Mouse (Mus musculus) lung, embryonic 16.5 days (tissue): ENCODE results near the gene Fam186b. TPM values are rescaled to one million over a fixed set of nuclear protein-coding genes. Genes with fewer than 3 reads are reported as not detected.

Experiments used
- ATAC-seq: fragments of 200-750 bp; cut with Nextera tagmentation; 2 replicates; pipeline ENCODE4 v1.8.0; 2017; ENCODE audit warnings: low read depth, mild to moderate bottlenecking, moderate library complexity
- H3K27ac ChIP-seq: fragments of 300-500 bp; sonication (generic); 2 replicates; pipeline ENCODE4 v1.5.1; 2014; ENCODE audit warnings: mild to moderate bottlenecking, control low read depth, low read length
- H3K27me3 ChIP-seq: fragments of 300-500 bp; sonication (generic); 2 replicates; pipeline ENCODE4 v1.6.1; 2014; ENCODE audit warnings: low read depth, low read length, mixed read lengths; ENCODE audit not compliant: control insufficient read depth, insufficient read depth
- H3K36me3 ChIP-seq: fragments of 300-500 bp; sonication (generic); 2 replicates; pipeline ENCODE4 v1.6.1; 2014; ENCODE audit warnings: low read length; ENCODE audit not compliant: control insufficient read depth, insufficient read depth
- H3K4me1 ChIP-seq: fragments of 300-500 bp; sonication (generic); replicated peaks from 2 replicates; pipeline ENCODE4 v1.6.1; 2014; ENCODE audit warnings: low read length, mixed read lengths; ENCODE audit not compliant: control insufficient read depth, insufficient read depth
- H3K4me2 ChIP-seq: fragments of 300-500 bp; sonication (generic); 2 replicates; pipeline ENCODE4 v1.6.1; 2014; ENCODE audit warnings: low read depth, low read length, control low read depth
- H3K4me3 ChIP-seq: fragments of 300-500 bp; sonication (generic); 2 replicates; pipeline ENCODE4 v1.5.1; 2014; ENCODE audit warnings: mild to moderate bottlenecking, low read length, control low read depth
- H3K9ac ChIP-seq: fragments of 300-500 bp; sonication (generic); 2 replicates; pipeline ENCODE4 v1.6.1; 2014; ENCODE audit warnings: low read length, control low read depth
- H3K9me3 ChIP-seq: fragments of 300-500 bp; sonication (generic); 2 replicates; pipeline ENCODE4 v1.6.1; 2016; ENCODE audit warnings: low read length; ENCODE audit not compliant: control insufficient read depth
- WGBS: fragments of 180-500 bp; shearing (Covaris S2); extraction: QIAGEN DNeasy Blood & Tissue Kit; methylation state at CpG from one replicate; pipeline ENCODE4 v1.1.7; 2014; 5-methylcytosine and 5-hydroxymethylcytosine counted together
- polyA plus RNA-seq: library from polyadenylated mRNA; unstranded; fragments of >200 nt; fragmentation: Nextera tagmentation; extraction: Ambion mirVana; gene quantifications from 2 replicates; pipeline ENCODE4 v1.2.1, GENCODE M21; 2015

Fam186b gene
- polyA plus RNA-seq, 1 experiment from 2014 or later, result 0.23 TPM

DNA sequence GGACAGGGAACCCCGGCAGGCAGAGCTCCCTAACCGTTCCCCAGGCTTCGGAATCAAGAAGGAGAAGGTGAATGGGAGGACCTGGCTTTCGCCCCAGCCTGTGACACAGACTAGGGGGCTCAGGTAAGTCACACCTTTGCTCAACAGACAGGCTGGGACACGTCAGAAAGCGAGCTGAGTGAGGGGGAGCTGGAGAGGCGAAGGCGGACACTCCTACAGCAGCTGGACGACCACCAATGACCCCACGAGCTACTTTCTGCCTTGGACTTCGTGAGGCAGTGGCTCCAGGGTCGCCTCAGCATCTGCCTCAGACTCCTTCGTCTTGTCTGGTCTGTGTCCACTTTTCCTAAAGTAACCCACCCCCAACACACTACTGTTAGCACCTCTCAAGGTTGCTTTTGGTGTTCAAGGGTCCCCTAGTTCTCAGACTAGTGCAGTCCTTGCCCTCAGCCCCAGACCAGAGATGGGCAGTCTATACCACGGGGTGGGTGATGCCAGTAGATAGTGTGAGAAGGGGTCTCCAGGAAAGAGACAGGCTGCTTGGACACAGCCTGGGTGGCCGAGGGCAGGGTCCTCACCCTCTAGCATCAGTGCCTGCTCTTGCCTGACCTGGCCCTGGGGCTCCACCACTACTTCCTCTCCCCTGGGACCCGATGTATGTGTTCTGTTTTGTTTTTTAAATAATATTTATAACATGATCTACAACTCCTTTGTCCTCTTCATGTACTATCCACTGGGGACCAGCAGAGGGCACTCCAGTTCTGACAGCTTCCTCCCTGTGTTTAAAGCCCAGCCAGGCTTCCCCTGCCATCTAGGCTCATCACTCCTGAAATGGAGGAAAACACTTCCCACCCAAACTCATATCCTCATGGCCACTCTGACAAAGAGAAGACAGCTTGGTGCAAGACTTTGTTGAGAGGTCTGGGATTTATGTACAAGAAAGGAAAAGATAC is 20.9 kb upstream of the Fam186b start:
- Histone ChIP-seq H3K36me3 (peaks cover 32% of the 10 kb centered on the region), H3K9me3 (no peaks in the 10 kb centered on the region), H3K9ac (peak overlapping the region; percentile 32; the same call in 1 of the 2 replicates), H3K4me3 (no peak overlapping the region), H3K4me2 (no peak overlapping the region), H3K4me1 (peaks cover 24% of the 10 kb centered on the region), H3K27me3 (no peaks in the 10 kb centered on the region), H3K27ac (peak overlapping the region; percentile 87)
- peak; percentile 55 for ATAC-seq
- 69% methylated on average over 16 of the region's 16 CpGs for WGBS

DNA sequence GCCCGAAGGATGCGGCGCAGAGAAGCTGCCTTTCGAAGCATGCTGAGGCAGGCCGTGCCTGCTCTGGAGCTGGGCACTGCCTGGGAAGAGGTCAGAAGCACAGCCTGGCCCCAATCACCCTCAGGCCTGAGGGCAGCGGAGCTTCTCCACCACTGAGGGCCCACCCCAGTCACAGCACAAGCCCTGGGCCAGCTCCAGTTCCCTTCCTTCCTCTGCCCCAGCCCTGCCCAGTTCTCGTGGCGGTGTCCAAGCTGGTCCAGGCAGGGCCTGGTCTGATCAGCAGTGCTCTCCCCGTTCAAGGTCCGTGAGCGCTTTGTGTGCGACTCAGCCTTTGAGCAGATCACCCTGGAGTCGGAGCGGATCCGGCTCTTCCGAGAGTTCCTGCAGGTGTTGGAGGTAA is 19.2 kb upstream of the Fam186b start:
- H3K9ac ChIP-seq, result no peak overlapping the region
- H3K27ac ChIP-seq, result no peak overlapping the region
- WGBS, result 91% methylated on average over 16 of the region's 16 CpGs

DNA sequence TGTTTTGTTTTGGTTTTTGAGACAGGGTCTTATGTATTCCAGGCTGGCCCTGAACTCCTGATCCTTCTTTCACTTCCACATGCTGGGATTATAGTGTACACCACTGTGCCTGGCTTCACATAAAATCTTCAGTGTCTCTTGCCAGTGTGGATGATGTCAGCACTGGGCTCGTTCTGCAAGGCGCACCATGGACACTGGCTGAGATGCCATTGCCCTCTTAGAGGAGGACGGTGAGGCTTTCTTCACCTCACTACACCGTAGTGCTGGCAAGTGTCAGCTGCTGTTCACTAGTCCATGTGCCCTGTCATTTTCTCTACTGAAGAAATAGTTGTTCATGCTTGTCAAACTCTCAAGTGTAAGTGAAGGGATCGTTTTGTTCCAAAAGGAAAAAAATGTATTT is 14.9 kb upstream of the Fam186b start:
- ATAC-seq, result no peak
- Histone ChIP-seq H3K9me3 (no peaks in the 10 kb centered on the region), H3K4me2 (no peak overlapping the region), H3K27ac (no peak overlapping the region), H3K4me1 (no peaks in the 10 kb centered on the region), H3K36me3 (peaks cover 37% of the 10 kb centered on the region), H3K9ac (no peak overlapping the region), H3K27me3 (no peaks in the 10 kb centered on the region), H3K4me3 (no peak overlapping the region)
- WGBS, result 92% methylated on average over 5 of the region's 5 CpGs

More for the DNA sequence above, 19.2 kb upstream of the Fam186b start:
- H3K4me2 ChIP-seq, result no peak overlapping the region
- H3K27me3 ChIP-seq, result no peaks in the 10 kb centered on the region
- H3K36me3 ChIP-seq, result peaks cover 28% of the 10 kb centered on the region
- no peaks in the 10 kb centered on the region for H3K9me3 ChIP-seq
- no peak overlapping the region for H3K4me3 ChIP-seq
- peaks cover 12% of the 10 kb centered on the region; the same call in 1 of the 2 replicates for H3K4me1 ChIP-seq
- no peak for ATAC-seq

DNA sequence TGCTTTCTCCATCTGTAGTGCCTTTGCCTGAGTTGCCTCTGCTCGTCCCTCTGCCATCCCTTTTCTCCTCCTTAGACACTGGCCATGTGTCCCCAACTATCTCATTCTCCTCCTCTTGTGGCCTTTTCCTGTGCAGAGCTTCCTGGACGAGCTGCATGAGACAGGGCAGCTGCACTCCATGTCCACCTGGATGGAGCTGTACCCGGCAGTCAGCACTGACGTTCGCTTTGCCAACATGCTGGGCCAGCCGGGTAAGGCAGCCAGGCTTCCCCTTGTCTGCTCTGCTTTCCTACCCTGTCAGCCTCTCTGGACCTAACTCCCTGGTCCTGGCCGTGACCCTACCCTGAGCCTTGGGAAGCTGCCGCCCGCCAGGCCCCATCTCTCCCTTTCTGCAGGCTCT is 13.9 kb upstream of the Fam186b start:
- Histone ChIP-seq H3K9ac (no peak overlapping the region), H3K27ac (no peak overlapping the region), H3K27me3 (no peaks in the 10 kb centered on the region), H3K4me1 (no peaks in the 10 kb centered on the region), H3K9me3 (no peaks in the 10 kb centered on the region), H3K4me3 (no peak overlapping the region), H3K4me2 (no peak overlapping the region), H3K36me3 (peaks cover 38% of the 10 kb centered on the region)
- WGBS, result 91% methylated on average over 9 of the region's 9 CpGs
- ATAC-seq, result no peak

DNA sequence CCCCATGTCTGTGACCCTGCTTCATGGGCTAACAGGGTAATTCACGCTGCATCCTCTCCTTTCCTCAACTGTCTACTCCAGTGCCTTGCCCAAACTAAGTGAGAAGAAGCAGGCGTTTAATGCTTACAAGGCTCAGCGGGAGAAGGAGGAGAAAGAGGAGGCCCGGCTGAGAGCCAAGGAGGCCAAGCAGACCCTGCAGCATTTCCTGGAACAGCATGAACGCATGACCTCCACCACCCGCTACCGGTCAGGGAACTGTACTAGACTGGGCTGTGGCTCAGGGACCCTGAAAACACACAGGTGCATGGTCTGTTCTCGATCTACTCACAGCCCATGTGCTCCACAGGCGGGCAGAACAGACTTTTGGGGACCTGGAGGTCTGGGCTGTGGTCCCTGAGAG is 11.8 kb upstream of the Fam186b start:
- H3K4me3 ChIP-seq, result no peak overlapping the region
- no peaks in the 10 kb centered on the region for H3K9me3 ChIP-seq
- H3K9ac ChIP-seq, result no peak overlapping the region
- no peak overlapping the region for H3K4me2 ChIP-seq
- no peaks in the 10 kb centered on the region for H3K27me3 ChIP-seq
- no peaks in the 10 kb centered on the region for H3K4me1 ChIP-seq
- 82% methylated on average over 9 of the region's 9 CpGs for WGBS
- H3K27ac ChIP-seq, result no peak overlapping the region
- H3K36me3 ChIP-seq, result peaks cover 39% of the 10 kb centered on the region
- no peak for ATAC-seq

DNA sequence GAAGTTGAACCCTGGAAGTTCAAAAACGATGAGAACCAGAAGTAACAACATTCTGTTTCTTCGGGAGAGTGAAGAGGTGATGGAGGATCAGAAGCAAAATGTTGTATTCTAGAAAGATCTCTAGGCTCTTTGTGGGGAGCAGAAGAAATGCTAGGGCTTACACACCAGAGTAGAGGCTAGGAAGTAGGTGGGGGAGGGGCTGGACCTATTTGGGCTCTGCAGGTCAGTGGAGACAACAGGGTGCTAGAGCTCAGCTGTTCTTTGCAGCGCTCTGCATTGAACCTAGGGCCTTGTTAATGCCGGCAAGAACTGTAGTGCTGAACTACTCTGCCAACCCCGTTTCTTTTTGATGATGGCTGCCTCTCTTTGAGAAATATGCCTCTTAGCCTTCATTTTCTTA is 525 bp upstream of the Fam186b start:
- Histone ChIP-seq H3K4me1 (no peaks in the 10 kb centered on the region), H3K4me3 (no peak overlapping the region; the same call in 1 of the 2 replicates), H3K4me2 (peak overlapping the region; percentile 62), H3K27ac (peak overlapping the region; percentile 90; the same call in 1 of the 2 replicates), H3K9me3 (no peaks in the 10 kb centered on the region), H3K27me3 (no peaks in the 10 kb centered on the region), H3K36me3 (no peaks in the 10 kb centered on the region), H3K9ac (no peak overlapping the region)
- WGBS, result 32% methylated on average over 5 of the region's 5 CpGs
- ATAC-seq, result no peak

DNA sequence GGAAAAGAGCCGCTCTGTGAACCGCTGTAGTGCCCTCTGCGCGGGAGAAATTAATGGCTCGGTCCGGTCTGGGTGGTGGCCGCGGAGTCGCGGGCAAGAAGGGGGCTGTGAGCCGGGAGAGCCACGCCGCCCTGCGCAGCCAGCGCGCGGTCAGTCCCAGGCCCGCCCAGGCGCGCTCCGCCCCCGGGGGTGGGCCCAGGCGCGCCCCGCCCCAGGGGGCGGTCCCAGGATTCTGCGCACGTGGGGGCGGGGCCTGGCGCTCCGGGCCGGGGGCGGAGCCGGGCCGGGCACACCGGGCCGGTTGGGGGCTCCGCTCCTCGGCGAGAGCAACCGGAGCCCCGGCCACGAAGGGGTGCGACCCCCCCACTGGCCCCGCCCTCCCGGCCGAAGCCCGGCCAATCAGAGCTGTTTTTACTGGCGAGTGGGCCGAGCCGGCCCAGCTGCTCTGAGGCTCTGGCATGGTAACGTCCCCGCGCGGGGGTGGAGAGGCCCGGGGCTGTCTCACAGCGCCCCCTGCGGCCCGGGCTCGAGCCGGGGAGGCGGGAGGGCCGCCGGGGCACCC is 794 bp downstream of the Fam186b start, which contains the start of gene Prpf40b:
Gene Prpf40b (plus strand): TSS at position 275 of the 562 bp plus-strand sequence.
- Histone ChIP-seq H3K4me1 (no peaks in the 10 kb centered on the region), H3K9me3 (no peaks in the 10 kb centered on the region), H3K4me3 (peak within 1 kb of the TSS; percentile 77), H3K36me3 (no peaks in the 10 kb centered on the region), H3K9ac (peak within 1 kb of the TSS; percentile 77), H3K4me2 (peak within 1 kb of the TSS; percentile 62), H3K27me3 (no peaks in the 10 kb centered on the region), H3K27ac (peak within 1 kb of the TSS; percentile 90)
- WGBS, result 1% methylated on average over 48 of the region's 64 CpGs
- peak; percentile 98 for ATAC-seq

DNA sequence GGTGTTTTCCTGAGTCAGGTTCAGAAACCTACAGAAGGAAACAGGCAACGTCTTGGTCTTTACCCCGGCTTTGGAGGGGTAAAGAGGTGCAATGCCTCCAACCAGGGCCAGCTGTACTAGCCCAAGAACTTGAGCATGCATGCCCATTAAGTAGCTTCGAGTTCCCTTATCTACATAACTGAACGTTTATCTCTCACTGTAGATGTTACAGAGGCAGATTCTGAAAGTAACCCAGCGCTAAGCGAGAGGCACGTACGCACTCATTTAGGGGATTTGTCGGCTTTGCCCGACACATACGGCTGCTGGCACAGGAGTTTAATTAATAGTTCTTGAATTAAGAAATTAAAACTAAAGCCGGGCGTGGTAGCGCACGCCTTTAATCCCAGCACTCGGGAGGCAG is 1.4 kb downstream of the Fam186b start:
- peak overlapping the region; percentile 62 for H3K4me2 ChIP-seq
- H3K4me1 ChIP-seq, result no peaks in the 10 kb centered on the region
- peak overlapping the region; percentile 77 for H3K4me3 ChIP-seq
- 12% methylated on average over 16 of the region's 16 CpGs for WGBS
- no peaks in the 10 kb centered on the region for H3K9me3 ChIP-seq
- no peaks in the 10 kb centered on the region for H3K27me3 ChIP-seq
- H3K36me3 ChIP-seq, result no peaks in the 10 kb centered on the region
- peak overlapping the region; percentile 90; the same call in 1 of the 2 replicates for H3K27ac ChIP-seq
- ATAC-seq, result no peak
- peak overlapping the region; percentile 77 for H3K9ac ChIP-seq

DNA sequence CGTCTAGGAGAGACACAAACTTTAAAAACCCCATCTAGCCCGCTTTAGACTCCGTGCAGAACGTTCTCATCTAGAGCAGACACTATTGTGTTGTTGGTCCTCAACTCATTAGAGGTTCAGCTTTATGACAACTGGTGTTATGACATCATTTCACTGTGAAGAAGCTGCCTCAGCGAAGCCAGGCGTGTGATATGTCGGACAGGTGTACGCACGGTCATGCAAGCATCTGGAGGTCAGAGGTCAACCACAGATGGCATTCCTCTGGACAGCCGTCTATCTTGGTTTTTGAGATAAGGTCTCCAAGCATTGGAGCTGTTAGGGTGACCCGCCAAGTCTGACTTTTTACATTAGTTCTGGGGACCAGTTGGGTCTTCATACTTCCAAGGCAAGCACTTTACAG is 5.1 kb downstream of the Fam186b start:
- ATAC-seq, result no peak
- no peak overlapping the region for H3K4me2 ChIP-seq
- no peak overlapping the region for H3K9ac ChIP-seq
- no peaks in the 10 kb centered on the region for H3K4me1 ChIP-seq
- H3K27me3 ChIP-seq, result no peaks in the 10 kb centered on the region
- WGBS, result 70% methylated on average over 11 of the region's 11 CpGs
- H3K4me3 ChIP-seq, result no peak overlapping the region
- H3K36me3 ChIP-seq, result no peaks in the 10 kb centered on the region
- H3K9me3 ChIP-seq, result no peaks in the 10 kb centered on the region
- H3K27ac ChIP-seq, result no peak overlapping the region
